Mouse (Mus musculus) CH12.LX (cell line): Measurements from ENCODE around the gene Hoxc8.

Source experiments
- BHLHE40 ChIP-seq: IDR thresholded peaks from 2 replicates; pipeline ENCODE4 v1.6.1; 2011; ENCODE audit warnings: mild to moderate bottlenecking, low read depth, low read length, improper control_type of control experiment
- CHD2 ChIP-seq: IDR thresholded peaks from 2 replicates; pipeline ENCODE4 v1.6.1; 2011; ENCODE audit warnings: low read length, improper control_type of control experiment
- CTCF ChIP-seq, 2 experiments: IDR thresholded peaks in 1 of 2; conservative IDR thresholded peaks in 1 of 2; 2 replicates each; pipeline ENCODE4 v1.5.1; 2011 to 2012; ENCODE audit warnings: low read depth in 2 of 2, low read length in 2 of 2, improper control_type of control experiment in 1 of 2, inconsistent platforms in 1 of 2, mild to moderate bottlenecking in 1 of 2, moderate library complexity in 1 of 2
- HCFC1 ChIP-seq: IDR thresholded peaks from 2 replicates; pipeline ENCODE4 v1.6.1; 2012; ENCODE audit warnings: low read depth, mild to moderate bottlenecking, inconsistent platforms, low read length, improper control_type of control experiment
- MAFK ChIP-seq: IDR thresholded peaks from 2 replicates; pipeline ENCODE4 v1.6.1; 2011; ENCODE audit warnings: low read length, improper control_type of control experiment; ENCODE audit not compliant: insufficient replicate concordance
- MAX ChIP-seq: IDR thresholded peaks from 2 replicates; pipeline ENCODE4 v1.6.1; 2011; ENCODE audit warnings: low read length, improper control_type of control experiment
- MAZ ChIP-seq: IDR thresholded peaks from 2 replicates; pipeline ENCODE4 v1.6.1; 2012; ENCODE audit warnings: low read depth, mild to moderate bottlenecking, inconsistent platforms, low read length, improper control_type of control experiment, moderate library complexity
- POLR2A ChIP-seq: IDR thresholded peaks from 2 replicates; pipeline ENCODE4 v1.6.1; 2011; ENCODE audit warnings: low read depth, mild to moderate bottlenecking, improper control_type of control experiment, low read length
- RCOR1 ChIP-seq: conservative IDR thresholded peaks from 2 replicates; pipeline ENCODE4 v1.6.1; 2012; ENCODE audit warnings: low read depth, mild to moderate bottlenecking, inconsistent platforms, low read length, improper control_type of control experiment
- SMC3 ChIP-seq: IDR thresholded peaks from 2 replicates; pipeline ENCODE4 v1.6.1; 2011; ENCODE audit warnings: low read depth, low read length, improper control_type of control experiment
- TCF12 ChIP-seq: IDR thresholded peaks from 2 replicates; pipeline ENCODE4 v1.6.1; 2014; ENCODE audit warnings: low read depth, mild to moderate bottlenecking, inconsistent platforms, low read length, improper control_type of control experiment
- ZC3H11A ChIP-seq: IDR thresholded peaks from 2 replicates; pipeline ENCODE4 v1.6.1; 2012; ENCODE audit warnings: low read depth, mild to moderate bottlenecking, inconsistent platforms, low read length, improper control_type of control experiment
- ZNF384 ChIP-seq: IDR thresholded peaks from 2 replicates; pipeline ENCODE4 v1.6.1; 2012; ENCODE audit warnings: low read depth, low read length, improper control_type of control experiment, inconsistent platforms

GRCm38 (mm10) chr15:103013238-103013984, 23.0 kb downstream of the Hoxc8 start:
- TF ChIP-seq CTCF (conservative IDR thresholded peaks at IDR 0.05 in 1 of 2, IDR thresholded peaks at IDR 0.05 in 1 of 2; ENCODE audit: low read depth in 2 of 2, low read length in 2 of 2) (peak; percentile 77 to 92), ZC3H11A (peak; percentile 91), ZNF384 (peak; percentile 91), POLR2A (no peak), MAFK (no peak), HCFC1 (no peak), SMC3 (peak; percentile 97), CHD2 (no peak), MAX (no peak), RCOR1 (no peak), TCF12 (no peak), MAZ (no peak), BHLHE40 (no peak)
